Mouse (Mus musculus) right cerebral cortex, postnatal 25 days (tissue): ENCODE measurements around the gene Zcchc17.

Experiments
- DNase-seq: peaks from one replicate; pipeline ENCODE4 v3.0.0; 2022

Zcchc17 gene

DNA sequence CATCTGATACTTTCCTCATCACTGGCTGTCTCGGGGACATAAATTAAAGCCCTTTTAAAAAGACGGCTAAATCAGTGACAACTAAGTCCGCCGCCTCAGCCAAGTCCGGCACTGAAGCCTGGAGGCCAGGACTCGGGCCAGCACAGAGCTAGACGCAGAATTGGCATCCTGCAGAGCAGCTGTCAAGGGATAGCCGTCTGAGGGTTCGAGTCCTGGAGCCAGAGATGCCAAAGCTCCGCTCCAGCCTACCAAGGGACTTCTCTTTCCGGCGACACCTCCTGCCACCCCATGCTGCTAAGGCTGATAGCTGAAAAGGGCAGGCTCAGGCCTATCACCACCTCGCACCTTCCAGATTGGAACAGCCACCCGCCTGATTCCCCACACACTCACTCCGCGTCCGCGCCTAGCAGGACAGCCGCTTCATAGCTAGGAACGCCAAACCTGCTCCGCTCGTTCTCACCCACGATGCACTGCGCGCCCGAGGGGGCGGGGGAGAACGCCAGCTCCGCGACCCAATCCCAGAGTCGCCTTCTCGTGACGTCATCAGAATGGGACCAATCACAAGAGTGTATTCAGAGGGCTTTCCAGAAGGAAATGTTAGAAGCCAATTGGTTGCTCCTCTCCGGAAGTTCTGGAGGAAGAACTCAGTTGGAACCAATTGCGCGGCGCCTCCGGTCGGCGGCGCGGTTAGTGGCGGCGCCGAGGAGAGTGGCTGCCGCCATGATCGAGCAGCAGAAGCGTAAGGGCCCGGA, at the start of gene Zcchc17, which contains the start of gene Snrnp40:
Gene Zcchc17, minus strand, starts transcription at position 458 of the 752 bp plus-strand sequence.
Gene Snrnp40, plus strand, starts transcription at position 647 of the 752 bp plus-strand sequence.
- DNase-seq: peak; percentile 99

DNA sequence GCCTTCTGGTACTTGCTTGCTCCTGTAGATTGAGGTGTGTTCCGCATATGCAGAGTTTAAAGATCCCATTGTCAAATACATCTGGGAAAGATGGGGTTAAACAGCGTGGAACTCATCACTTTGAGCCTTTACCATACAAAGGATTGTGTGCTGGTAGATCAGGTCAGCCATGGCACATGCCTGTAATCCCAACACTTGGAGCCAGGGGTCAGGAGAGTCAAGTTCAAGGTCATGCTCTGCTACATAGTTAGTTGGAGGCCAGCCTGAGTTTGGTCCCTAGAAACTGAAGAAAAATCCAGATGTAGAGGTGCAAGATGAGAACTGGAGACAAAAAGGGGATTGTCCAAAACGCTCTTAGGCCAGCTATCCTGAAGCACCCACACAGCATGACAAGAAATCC, 31.5 kb upstream of the Zcchc17 start:
- DNase-seq: no peak

DNA sequence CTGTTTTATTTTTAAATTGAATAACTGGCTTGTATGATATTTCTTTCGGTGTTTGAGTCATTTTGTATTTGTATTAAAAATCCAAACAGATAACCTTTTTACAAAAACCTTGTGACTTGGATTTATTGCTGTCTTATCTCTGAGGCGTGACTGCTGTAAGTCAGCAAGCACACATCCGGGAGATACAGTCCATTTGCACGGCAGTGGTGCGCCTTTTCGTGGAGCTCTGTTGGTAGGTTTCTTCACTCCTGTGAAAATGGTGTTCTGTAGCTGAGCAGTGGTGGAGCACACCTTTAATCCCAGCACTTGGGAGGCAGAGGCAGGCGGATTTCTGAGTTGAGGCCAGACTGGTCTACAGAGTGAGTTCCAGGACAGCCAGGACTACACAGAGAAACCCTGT, 30.2 kb upstream of the Zcchc17 start:
- no peak for DNase-seq

DNA sequence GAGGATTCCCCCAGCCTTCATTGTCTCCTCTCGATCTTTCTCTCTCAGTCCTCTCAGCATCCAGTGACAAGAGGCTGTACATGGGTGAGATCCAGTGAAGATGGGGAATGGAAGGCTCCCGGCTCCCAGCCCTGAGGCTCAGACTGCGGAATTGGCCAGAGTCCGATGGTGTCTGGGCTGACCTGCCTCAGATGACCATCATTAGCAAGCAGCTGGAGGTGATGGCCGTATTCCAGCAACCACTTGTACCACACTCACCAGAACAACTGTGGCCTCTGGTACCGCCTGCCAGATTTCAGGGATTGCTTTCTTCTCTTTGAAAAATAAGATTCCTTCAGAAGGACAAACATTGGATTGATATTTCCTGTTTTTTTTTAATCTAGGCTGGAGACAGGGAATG, 29.8 kb upstream of the Zcchc17 start:
- peak; percentile 15 for DNase-seq

DNA sequence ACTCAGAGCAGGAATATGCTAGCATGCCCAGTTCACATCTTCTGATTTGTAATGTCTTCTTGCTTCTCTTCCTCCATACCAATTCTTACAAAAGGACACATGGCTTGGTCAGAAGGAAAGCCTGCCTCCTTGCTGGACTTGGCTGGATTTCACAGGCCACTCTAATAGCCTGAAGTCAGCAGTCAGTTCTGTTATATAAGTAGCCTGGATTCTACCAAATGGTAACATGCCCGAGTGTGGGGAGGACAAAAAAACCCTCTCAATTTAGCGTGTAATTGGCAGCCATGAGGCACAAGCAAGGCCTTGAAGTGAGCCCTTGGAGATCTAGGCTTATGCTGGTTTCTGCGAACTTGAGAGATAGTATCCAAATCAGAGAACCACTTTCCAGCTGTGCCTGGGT, 27.5 kb upstream of the Zcchc17 start:
- no peak for DNase-seq

DNA sequence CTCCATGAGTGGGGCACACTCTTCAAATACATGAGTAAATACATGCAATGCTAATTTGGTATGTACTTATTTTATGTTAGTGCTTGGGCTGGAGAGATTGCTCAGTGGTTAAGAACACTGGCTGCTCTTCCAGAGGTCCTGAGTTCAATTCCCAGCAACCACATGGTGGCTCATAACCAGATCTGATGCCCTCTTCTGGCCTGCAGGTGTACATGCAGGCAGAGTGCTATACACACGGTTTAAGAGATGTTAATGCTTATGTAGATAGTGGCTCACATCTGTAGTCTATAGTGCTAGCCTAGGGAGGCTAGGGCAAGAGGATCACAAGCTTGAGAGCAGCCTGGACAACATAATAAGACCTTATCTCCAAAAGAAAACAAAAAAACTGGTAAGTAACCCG, 20.7 kb upstream of the Zcchc17 start:
- DNase-seq: no peak

DNA sequence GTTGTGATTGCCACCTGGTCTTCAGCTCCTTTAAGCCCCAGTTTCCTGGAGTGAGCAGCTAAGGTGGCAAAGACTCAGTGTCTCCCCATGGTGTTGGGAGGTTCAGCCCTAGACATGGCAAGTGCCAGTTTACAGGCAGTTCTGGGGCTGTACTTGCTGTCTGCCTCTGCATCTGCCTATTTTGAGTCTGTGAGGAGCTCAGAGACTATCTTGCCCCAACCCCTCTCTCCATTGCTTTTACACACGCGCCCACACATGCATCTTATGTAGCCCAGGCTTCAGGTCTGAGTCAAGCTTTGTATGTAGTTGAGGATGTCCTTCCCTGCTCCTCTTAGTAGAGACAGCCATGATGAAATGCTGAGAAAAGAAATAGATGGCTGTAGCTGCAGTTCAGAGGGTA, 19.4 kb upstream of the Zcchc17 start:
- no peak for DNase-seq

DNA sequence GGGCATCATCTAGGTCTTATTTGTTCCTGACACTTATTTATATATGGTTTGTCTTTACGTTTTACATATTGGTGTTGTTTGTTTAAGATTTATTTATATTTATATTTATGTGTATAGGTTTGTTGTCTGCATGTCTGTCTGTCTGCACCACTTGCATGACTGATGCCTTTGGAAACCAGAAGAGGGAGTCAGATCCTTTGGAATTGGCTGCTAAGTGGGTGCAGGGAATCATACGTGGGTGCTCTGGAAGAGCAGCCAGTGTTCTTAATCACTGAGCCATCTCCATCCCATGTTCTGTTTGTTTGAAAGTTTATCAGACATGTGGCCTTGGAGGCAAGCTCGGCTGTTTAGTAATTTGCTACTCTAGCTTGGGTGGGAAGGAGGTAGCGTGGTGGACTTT, 17.8 kb upstream of the Zcchc17 start:
- DNase-seq: no peak

DNA sequence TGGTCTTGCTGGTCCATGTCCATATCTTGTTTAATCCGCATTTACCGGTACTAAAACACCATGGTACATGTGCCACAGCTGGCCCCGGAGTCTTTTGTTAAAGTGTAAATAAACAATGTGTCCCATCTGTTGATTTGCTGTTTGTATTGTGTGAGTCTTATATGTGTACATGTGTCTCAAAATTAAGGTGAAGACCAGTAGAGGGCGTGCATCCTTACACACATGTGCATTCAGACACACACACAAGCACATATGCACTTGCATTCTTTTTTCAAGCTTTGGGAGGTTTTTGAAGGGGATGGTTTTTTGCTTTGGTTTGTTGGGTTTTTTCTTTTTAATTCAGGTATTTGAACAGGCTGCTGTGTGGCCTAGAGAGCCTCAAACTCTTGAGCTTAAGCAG, 16.9 kb upstream of the Zcchc17 start:
- DNase-seq: no peak

DNA sequence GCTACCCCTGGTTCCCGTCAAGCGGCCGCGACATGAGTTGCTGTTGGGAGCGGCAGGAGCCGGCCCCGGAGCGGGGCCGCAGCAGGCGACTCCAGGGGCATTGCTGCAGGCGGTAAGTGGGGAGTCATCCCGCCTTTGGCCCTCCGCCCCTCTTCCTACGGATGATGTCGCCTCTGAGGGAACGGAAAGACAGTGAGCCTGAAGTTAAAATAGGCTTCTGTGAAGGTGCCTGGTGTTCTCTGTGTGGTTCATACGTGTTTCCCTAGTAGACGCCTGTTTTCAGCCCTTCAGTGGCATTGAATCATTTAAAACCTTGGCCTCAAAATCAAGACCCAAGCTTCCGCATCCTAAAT, 471 bp upstream of the Zcchc17 start:
- DNase-seq: no peak

DNA sequence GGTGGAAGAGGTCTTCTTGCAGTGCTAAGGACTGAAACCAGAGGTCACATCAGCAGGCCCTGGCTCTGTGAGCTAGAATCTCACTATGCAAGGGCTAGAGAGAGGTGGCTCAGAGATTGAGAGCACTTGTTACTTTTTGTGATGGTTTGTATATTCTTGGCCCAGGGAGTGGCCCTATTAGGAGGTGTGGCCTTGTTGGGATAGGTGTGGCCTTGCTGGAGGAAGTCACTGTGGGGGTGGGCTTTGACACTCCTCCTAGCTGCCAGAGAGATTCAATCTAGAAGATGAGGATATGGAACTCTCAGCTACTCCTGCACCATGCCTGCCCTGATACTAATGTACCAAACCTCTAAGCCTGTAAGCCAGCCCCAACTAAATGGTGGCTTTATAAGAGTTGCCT, 1.8 kb downstream of the Zcchc17 start:
- DNase-seq: no peak

DNA sequence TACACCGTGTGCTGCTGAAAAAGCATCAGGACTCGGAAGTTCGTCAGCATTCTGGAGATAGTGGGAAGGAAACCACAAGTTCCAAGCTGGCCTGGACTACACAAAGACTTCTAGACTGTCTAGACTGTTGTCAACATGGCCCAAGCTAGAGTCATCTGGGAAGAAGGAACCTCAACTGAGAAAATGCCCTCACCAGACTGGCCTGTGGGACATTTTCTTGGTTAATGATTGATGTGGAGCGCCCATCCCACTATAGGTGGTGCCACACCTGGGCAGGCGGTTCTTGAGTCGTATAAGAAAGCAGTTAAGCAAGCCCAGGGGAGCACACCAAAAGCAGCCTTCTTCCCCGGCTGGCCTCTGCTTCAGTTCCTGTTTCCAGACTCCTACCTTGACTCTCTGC, 7.2 kb downstream of the Zcchc17 start:
- no peak for DNase-seq

DNA sequence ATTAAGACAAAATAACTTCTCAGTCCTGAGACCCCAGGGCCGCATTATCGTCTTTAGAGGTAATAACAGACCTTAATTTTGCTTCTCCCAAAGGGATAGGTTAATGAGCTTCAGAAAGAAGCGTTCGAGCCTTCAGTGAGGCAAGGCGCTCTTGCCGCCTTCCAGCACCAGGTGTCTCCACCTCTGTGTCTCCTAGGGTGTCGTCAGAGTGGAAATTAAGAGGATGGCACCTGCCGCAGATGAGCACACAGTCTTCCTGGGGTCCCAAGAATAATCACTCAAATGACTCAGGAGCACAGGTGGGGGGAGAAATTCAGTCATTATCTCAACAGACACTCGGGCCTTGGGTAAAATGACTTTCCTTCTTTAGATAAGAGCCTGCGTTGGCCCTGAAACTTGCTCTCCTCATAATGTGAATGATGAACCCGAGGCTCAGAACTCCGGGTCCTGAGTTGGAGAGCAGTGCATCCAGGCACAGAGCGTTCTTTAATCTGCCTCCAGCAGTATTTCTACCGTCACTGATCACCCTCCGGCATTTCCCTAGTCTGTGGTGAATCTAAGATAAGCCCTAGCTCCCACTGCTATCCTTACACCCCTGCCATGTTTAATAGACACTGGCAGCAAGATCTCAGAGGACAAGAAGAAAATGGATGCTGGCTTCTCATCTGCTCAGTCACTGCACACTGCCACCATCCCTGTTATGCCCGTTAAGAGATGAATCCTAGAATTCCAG, 8.9 kb downstream of the Zcchc17 start:
- DNase-seq: no peak

DNA sequence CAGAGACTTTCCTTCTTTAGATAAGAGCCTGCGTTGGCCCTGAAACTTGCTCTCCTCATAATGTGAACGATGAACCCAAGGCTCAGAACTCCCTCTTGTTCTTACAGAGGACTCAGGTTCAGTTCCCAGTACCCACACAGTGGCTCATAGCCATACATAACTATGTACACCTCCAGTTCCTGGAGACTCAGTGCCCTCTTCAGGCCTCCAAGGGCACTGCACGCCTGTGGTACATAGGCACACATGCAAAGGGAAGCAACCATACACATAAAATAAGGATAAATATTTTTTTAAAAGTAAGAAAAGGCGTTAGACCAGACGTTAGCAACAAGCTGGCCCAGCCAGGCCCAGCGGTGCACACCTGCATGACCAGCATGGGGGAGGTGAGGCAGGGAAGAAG, 10.1 kb downstream of the Zcchc17 start:
- DNase-seq: no peak

DNA sequence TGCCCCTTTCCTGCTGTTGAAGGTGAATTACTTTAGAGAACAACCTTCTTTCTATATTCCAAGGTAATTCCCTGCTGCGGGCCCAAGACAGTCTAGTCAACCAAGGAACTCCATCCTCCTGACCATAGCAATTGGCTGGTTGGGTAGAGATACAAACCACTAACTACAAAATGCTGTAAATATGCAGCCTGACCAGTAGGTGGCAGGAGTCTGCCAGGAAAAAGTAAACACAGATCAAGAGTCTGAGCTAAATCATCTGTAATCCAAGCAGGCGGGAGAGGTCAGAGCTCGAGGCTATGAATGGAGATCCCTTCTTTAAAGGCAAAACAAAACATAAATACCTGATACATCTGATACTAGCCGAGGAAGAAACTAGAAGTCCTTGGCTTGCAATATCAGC, 18.1 kb downstream of the Zcchc17 start:
- no peak for DNase-seq

DNA sequence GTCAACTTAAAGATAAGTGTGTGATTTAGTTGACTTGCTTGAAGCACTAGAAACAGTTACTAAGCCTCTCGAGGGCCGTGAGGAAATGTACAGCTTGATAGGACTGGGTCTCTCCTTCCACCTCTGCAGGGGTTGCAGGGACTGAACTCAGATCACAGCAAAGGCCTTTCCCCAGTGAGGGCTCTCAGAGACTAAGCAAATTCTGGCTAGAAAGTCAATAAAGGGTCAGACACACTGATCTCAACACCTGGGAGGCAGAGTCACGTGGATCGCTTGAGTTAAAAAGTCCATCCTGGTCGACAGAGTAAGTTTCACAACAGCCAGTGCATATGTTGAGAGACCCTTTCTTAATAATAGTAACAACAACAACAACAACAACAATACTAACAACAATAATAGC, 23.9 kb downstream of the Zcchc17 start:
- DNase-seq: no peak

DNA sequence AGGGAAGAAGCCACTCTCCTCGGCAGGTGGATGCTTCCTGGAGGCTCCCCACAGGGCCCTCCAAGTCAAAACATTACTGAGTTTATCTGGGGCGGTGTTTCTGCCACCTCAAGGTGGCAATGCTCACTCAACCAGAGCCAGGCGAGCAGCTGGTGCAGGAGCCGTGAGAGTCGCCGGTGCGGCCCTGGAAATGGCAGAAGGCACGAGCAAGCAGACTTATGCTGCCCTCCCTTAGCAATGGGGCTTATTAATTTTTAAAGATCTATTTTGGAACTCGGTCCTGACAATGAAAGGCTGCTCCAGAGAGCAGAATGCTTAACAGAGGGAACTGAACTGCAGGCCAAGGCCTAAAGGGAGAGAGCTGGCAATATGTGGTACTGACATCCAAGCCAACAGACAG, 32.4 kb downstream of the Zcchc17 start:
- no peak for DNase-seq

DNA sequence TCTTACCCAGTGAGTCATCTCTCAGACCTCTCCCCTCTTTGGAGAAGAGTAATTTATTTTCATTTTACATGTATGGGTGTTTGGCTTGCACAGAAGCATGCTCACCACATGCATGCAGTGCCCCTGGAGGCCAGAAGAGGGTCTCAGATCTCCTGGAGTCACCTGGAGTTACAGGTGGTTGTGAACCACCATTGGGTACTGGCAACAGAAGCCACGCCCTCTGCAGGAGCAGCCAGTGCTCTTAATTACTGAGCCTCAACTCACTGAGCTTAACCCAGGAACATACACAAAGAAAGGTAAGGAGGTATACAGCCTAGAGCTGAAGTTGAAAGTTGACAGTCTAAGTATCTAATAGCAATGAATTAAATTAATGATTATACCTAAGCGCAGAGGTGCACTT, 34.3 kb downstream of the Zcchc17 start:
- DNase-seq: no peak

DNA sequence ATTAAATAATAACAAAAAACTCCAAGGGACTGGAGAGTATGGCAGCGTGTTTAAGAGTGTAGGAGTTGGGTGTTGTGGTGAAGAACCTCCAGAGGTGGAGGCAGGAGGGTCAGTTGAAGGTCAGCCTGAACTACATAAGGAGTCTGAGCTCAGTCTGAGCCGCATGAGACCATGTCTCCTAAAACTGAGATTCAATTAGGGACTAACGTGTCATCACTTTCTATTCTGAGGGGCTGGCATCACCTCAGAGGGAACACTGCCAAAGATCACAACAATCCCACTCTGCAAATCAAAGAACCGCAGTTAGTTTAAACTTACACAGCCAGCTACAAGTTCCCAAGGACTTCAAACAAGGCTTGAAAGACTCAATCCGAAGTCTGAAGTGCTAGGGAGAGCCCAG, 36.1 kb downstream of the Zcchc17 start:
- no peak for DNase-seq

DNA sequence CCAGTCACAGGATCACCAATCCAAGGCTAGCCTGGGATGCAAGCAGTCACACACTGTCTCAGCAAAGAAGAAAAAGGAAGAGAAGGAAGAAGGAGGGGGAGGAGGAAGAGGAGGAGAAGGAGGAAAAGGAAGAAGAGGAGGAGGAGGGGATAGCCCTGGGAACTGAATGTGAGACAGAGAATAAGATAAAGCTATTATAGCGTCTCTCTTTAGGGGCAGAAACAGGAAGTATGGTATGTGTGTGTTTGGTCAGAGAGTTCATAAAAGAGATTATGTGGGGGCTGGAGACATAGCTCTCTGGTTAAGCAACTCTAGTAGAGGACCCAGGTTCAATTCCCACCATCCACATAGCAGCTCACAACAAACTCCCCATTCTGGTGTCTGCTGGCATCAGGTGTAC, 36.6 kb downstream of the Zcchc17 start:
- no peak for DNase-seq

DNA sequence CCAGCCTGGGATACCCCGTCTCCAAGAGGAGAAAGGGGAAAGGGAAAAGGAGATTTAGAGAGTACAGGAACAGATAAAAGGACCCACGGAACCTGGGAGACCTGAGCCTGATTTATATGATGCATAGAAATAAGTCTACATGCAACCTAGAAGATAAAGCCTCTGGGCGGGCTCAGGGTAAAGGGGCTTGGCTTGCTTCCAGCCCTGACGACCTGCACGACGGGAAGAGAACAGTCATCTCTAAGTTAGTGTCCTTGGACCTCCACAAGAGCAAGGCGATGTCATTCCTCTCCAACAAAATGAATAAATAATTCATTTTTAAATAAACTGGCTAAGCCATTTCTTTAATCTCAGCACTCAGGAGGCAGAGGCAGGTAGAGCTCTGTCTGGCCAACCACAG, 37.2 kb downstream of the Zcchc17 start:
- no peak for DNase-seq

DNA sequence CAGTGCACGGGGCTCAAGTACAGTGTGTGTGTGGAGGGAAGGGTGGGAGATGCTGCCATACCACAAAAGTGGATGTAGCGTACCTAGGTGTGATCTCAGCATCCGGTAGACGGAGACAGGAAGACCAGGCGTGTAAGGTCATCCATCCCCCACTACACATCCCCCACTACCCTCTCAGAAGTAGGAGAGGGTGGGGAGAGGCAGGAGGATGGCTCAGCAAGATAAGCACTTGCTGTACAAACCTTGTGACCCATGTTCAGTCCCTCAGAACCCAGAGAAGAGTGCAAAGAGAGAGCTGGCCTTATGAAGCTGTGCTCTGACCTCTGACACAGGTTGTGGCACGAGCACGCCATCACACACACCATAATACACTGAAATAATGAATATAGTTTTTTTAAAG, 38.1 kb downstream of the Zcchc17 start:
- no peak for DNase-seq

DNA sequence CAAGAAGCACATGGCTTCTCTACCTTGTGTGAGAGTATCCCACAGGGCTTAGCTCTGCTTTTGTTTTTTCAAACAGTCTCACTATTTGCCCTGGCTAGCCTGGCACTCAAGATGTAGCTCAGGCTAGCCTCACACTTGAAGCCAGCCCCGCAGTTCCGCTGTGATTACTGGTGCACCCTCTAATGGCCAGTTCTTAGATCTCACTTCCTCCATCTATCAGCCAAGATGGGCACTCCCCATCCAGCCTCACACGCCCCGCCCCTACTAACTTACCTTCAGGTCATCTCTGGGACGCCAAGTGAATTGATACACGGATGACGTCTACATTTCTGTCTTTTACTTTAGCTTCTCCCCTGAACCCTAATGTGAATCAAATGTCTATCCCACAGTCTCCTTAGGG, 40.2 kb downstream of the Zcchc17 start:
- no peak for DNase-seq

DNA sequence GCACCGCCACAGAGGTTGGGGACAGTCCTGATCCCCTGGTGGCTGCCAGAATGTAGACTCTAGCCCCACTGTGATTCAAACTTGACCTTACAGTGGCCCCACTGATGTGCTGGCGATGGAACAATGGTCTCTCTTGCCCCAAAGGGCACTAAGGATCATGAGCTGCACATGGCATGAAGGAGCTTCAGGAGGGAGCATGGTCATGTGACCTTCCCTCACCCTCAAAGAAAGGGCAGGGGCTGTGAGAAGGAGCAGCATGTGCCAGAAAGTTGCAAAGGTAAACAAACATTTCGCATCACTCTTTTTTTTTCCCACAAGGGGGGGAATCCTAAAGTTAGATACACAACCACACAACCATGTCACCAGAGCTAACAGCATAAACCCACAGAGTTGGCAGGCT, 41.6 kb downstream of the Zcchc17 start:
- no peak for DNase-seq

DNA sequence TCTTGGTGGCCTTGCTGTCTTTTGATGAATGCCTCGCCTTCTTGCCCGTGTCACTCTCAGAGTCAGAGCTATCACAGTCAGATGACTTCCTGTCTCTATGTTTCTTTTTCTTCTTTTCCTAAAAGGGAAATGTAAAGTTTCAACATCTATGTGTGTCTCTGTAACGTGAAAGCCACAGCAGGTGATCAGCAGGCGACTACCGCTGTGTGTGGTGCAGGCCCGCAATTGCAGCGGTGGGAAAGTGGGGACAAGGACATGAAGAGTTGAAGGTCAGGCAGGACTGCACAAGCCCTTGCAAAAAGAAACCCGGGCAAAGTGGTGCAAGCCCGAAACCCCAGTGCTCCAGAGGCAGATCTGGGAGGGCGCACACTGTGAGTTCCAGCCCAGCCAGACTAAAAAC, 43.1 kb downstream of the Zcchc17 start:
- DNase-seq: no peak
